Mouse (Mus musculus) kidney, adult 2 months (tissue): ENCODE measurements around the gene Asb8. TPM values are rescaled to one million over a fixed set of nuclear protein-coding genes. Genes with fewer than 3 reads are reported as not detected.

Experiments
- DNase-seq: peaks from one replicate; pipeline ENCODE4 v3.0.0; 2021
- H3K27ac ChIP-seq: fragments of 200-500 bp; 2 replicates; pipeline ENCODE4 v1.5.1; 2012; ENCODE audit warnings: low read depth, low read length, control low read depth, inconsistent platforms; ENCODE audit not compliant: insufficient read depth
- H3K27me3 ChIP-seq: fragments of 200-500 bp; replicated peaks from 2 replicates; pipeline ENCODE4 v1.6.1; 2012; ENCODE audit warnings: mild to moderate bottlenecking, moderate library complexity, low read length, inconsistent platforms; ENCODE audit not compliant: control insufficient read depth, insufficient read depth
- H3K36me3 ChIP-seq: fragments of 200-500 bp; 2 replicates; pipeline ENCODE4 v1.6.1; 2012; ENCODE audit warnings: mild to moderate bottlenecking, moderate library complexity, low read length, inconsistent platforms; ENCODE audit not compliant: control insufficient read depth, insufficient read depth
- H3K4me1 ChIP-seq: fragments of 200-500 bp; 2 replicates; pipeline ENCODE4 v1.6.1; 2011; ENCODE audit warnings: low read length; ENCODE audit not compliant: control insufficient read depth, insufficient read depth
- H3K4me3 ChIP-seq: fragments of 200-500 bp; 2 replicates; pipeline ENCODE4 v1.5.1; 2011; ENCODE audit warnings: mild to moderate bottlenecking, low read depth, low read length, control low read depth; ENCODE audit not compliant: insufficient read depth
- CTCF ChIP-seq: fragments of 200-500 bp; conservative IDR thresholded peaks from 2 replicates; pipeline ENCODE4 v1.5.1; 2011; ENCODE audit warnings: low read depth, mild to moderate bottlenecking, control low read depth, low read length, moderate library complexity, mixed read lengths; ENCODE audit not compliant: insufficient read depth, insufficient read length
- POLR2A ChIP-seq: fragments of 200-500 bp; IDR thresholded peaks from one replicate; pipeline ENCODE4 v1.6.1; 2011; ENCODE audit warnings: low read depth, low read length, control low read depth
- WGBS: fragments of 180-500 bp; shearing (Covaris S2); methylation state at CpG from one replicate; pipeline ENCODE4 v1.1.7; 2018; 5-methylcytosine and 5-hydroxymethylcytosine counted together
- polyA plus RNA-seq: library from polyadenylated mRNA; depleted of rRNA; stranded (reverse); fragments of >200 nt; gene quantifications from 2 replicates; pipeline ENCODE4 v1.2.3, GENCODE M21; 2012

The Asb8 gene
- polyA plus RNA-seq, 1 experiment, result 46.8 TPM

- Histone ChIP-seq H3K27ac (no peak overlapping the region), H3K4me1 (no peaks in the 10 kb centered on the region; the same call in 1 of the 2 replicates), H3K36me3 (no peaks in the 10 kb centered on the region; the same call in 1 of the 2 replicates), H3K4me3 (peak overlapping the region; percentile 88; the same call in 1 of the 2 replicates), H3K27me3 (no peaks in the 10 kb centered on the region)
- WGBS, result 31% methylated on average over 11 of the region's 11 CpGs
- TF ChIP-seq POLR2A (no peak), CTCF (no peak)
- DNase-seq, result no peak
These were observed 57.6 kb downstream of the Asb8 start for GRCm38 (mm10) chr15:98107703-98108296.

- TF ChIP-seq POLR2A (no peak), CTCF (no peak)
- no peak overlapping the region for H3K27ac ChIP-seq
- no peak overlapping the region for H3K4me3 ChIP-seq
- H3K36me3 ChIP-seq, result no peaks in the 10 kb centered on the region
- no peaks in the 10 kb centered on the region; the same call in 1 of the 2 replicates for H3K4me1 ChIP-seq
- WGBS, result 76% methylated on average over 6 of the region's 6 CpGs
- DNase-seq, result no peak
- H3K27me3 ChIP-seq, result no peaks in the 10 kb centered on the region
These were observed 58.2 kb downstream of the Asb8 start for GRCm38 (mm10) chr15:98107230-98107629.

GRCm38 (mm10) chr15:98106506-98106905 is 58.9 kb downstream of the Asb8 start:
- no peak for DNase-seq
- WGBS, result 63% methylated on average over 6 of the region's 6 CpGs
- H3K27ac ChIP-seq, result no peak overlapping the region
- H3K27me3 ChIP-seq, result no peaks in the 10 kb centered on the region
- H3K36me3 ChIP-seq, result no peaks in the 10 kb centered on the region
- no peak overlapping the region for H3K4me3 ChIP-seq
- no peaks in the 10 kb centered on the region; the same call in 1 of the 2 replicates for H3K4me1 ChIP-seq
- no peak for TF ChIP-seq POLR2A
- no peak for TF ChIP-seq CTCF

DNA sequence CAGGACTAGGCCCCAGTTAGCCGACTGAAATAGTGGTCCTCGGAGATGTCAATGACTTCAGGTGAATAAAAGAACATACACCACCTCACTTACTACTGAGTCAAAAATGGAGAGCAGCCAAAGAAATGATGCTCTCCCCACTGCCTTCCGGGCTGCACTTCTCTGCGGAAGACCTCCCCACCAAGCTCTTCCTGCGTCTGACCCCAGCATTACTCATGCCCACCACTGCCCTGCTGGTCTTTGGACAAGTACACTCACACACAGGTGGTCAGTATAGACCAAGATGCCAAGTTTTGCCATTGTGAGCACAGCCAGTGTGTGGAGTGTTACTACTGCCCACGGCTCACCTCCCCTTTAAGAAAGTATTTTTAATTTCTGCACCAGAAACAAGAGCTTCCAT is 63.0 kb downstream of the Asb8 start:
- WGBS, result 95% methylated on average over 6 of the region's 6 CpGs
- Histone ChIP-seq H3K36me3 (no peaks in the 10 kb centered on the region), H3K4me3 (no peak overlapping the region), H3K27me3 (no peaks in the 10 kb centered on the region), H3K4me1 (no peaks in the 10 kb centered on the region), H3K27ac (no peak overlapping the region)
- no peak for DNase-seq
- TF ChIP-seq CTCF (no peak), POLR2A (no peak)

DNA sequence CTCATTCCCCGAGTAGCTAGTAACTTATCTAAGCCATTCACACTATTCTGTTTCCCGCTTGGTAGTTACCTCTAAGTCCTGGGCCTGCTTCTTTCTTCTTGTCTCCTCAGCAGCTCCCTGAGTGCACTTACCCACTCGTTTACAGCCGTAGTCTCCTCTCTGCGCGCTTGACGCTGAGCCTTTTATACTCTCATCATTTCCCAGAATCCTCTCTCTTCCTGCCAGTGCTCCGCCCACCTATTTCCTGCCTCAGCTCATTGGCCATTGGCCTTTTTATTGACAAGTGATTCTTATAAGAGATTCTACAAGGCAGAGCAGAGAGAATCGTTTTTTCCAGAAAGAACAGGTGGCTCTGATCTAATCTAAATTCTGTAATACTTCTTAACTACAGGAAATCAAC is 66.9 kb downstream of the Asb8 start:
- Histone ChIP-seq H3K27ac (no peak overlapping the region), H3K27me3 (no peaks in the 10 kb centered on the region), H3K4me1 (no peaks in the 10 kb centered on the region), H3K36me3 (no peaks in the 10 kb centered on the region), H3K4me3 (no peak overlapping the region)
- TF ChIP-seq POLR2A, result no peak
- 84% methylated on average over 9 of the region's 9 CpGs for WGBS
- DNase-seq, result no peak

DNA sequence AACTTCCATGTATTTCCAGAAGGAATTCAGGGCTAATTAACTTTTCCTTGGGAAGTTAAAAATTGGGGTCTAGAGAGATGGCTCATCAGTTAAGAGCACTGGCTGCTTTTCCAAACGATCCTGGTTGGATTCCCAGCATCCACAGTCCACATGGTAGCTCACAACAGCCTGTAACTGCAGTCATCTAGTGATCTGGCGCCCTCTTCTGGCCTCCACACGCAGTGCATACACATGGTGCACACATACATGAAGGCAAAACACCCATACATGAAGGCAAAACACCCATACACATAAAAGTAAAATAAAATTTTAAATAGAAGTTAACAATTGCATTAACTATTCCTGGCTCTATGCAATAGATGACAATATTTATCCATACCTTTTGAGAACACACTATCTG is 68.5 kb downstream of the Asb8 start:
- H3K36me3 ChIP-seq, result no peaks in the 10 kb centered on the region
- 60% methylated on average over 3 of the region's 3 CpGs for WGBS
- H3K4me3 ChIP-seq, result no peak overlapping the region
- no peaks in the 10 kb centered on the region for H3K4me1 ChIP-seq
- H3K27me3 ChIP-seq, result no peaks in the 10 kb centered on the region
- H3K27ac ChIP-seq, result no peak overlapping the region
- TF ChIP-seq POLR2A (no peak), CTCF (peak; percentile 37; the same call in 1 of the 2 replicates)
- no peak for DNase-seq

GRCm38 (mm10) chr15:98094905-98095304 is 70.5 kb downstream of the Asb8 start:
- no peaks in the 10 kb centered on the region for H3K27me3 ChIP-seq
- no peak for DNase-seq
- H3K36me3 ChIP-seq, result no peaks in the 10 kb centered on the region
- no peaks in the 10 kb centered on the region for H3K4me1 ChIP-seq
- H3K4me3 ChIP-seq, result no peak overlapping the region
- TF ChIP-seq CTCF, result no peak
- no peak for TF ChIP-seq POLR2A
- H3K27ac ChIP-seq, result no peak overlapping the region
- 93% methylated on average over 12 of the region's 12 CpGs for WGBS
